Mouse (Mus musculus) liver, adult 2 months (tissue): ENCODE measurements around the gene Usp24. TPM values are rescaled to one million over a fixed set of nuclear protein-coding genes. Genes with fewer than 3 reads are reported as not detected.

Source experiments
- DNase-seq: peaks from one replicate; pipeline ENCODE4 v3.0.0-alpha.2; 2011; ENCODE audit warnings: low read depth, low spot score; ENCODE audit errors: extremely low read depth
- H3K27ac ChIP-seq: fragments of 200-500 bp; replicated peaks from 2 replicates; pipeline ENCODE4 v1.5.1; 2012; ENCODE audit warnings: low read depth, mild to moderate bottlenecking, control low read depth, inconsistent platforms, low read length; ENCODE audit not compliant: insufficient read depth
- H3K27me3 ChIP-seq: fragments of 200-500 bp; 2 replicates; pipeline ENCODE4 v1.6.1; 2012; ENCODE audit warnings: mild to moderate bottlenecking, moderate library complexity, low read length, inconsistent platforms; ENCODE audit not compliant: control insufficient read depth, insufficient read depth
- H3K36me3 ChIP-seq: fragments of 200-500 bp; 2 replicates; pipeline ENCODE4 v1.6.1; 2012; ENCODE audit warnings: low read length, inconsistent platforms; ENCODE audit not compliant: control insufficient read depth, insufficient read depth
- H3K4me1 ChIP-seq: fragments of 200-500 bp; 2 replicates; pipeline ENCODE4 v1.6.1; 2011; ENCODE audit warnings: low read length; ENCODE audit not compliant: control insufficient read depth, insufficient read depth
- H3K4me3 ChIP-seq: fragments of 200-500 bp; 2 replicates; pipeline ENCODE4 v1.5.1; 2011; ENCODE audit warnings: low read depth, mild to moderate bottlenecking, control low read depth, low read length, moderate library complexity; ENCODE audit not compliant: insufficient read depth
- H3K79me2 ChIP-seq: fragments of 200-500 bp; 2 replicates; pipeline ENCODE4 v1.6.1; 2012; ENCODE audit warnings: inconsistent platforms, mild to moderate bottlenecking, low read length, moderate library complexity; ENCODE audit not compliant: control insufficient read depth, insufficient read depth
- H3K9ac ChIP-seq: fragments of 200-500 bp; 2 replicates; pipeline ENCODE4 v1.6.1; 2012; ENCODE audit warnings: low read depth, mild to moderate bottlenecking, control low read depth, inconsistent platforms, low read length
- CTCF ChIP-seq: fragments of 200-500 bp; IDR thresholded peaks from 2 replicates; pipeline ENCODE4 v1.5.1; 2011; ENCODE audit warnings: low read depth, low read length, control low read depth
- POLR2A ChIP-seq: fragments of 200-500 bp; IDR thresholded peaks from 2 replicates; pipeline ENCODE4 v1.6.1; 2011; ENCODE audit warnings: low read length, control low read depth; ENCODE audit not compliant: insufficient read depth; ENCODE audit errors: extremely low read depth
- WGBS: fragments of 180-500 bp; shearing (Covaris S2); methylation state at CpG from one replicate; pipeline ENCODE4 v1.1.7; 2018; 5-methylcytosine and 5-hydroxymethylcytosine counted together
- polyA plus RNA-seq: library from polyadenylated mRNA; depleted of rRNA; stranded (reverse); fragments of >200 nt; gene quantifications from 2 replicates; pipeline ENCODE4 v1.2.3, GENCODE M21; 2012
- total RNA-seq: library from RNA; depleted of rRNA; stranded (reverse); fragments of >200 nt; gene quantifications from 2 replicates; pipeline ENCODE4 v1.2.3, GENCODE M21; 2014

Gene Usp24
- total and polyA plus RNA-seq, 2 experiments = 8.1 to 28.8 TPM

GRCm38 (mm10) chr4:106314291-106314690 lies 1.7 kb upstream of the Usp24 start:
- H3K4me1 ChIP-seq = peaks cover 11% of the 10 kb centered on the region

GRCm38 (mm10) chr4:106316351-106317178 lies 552 bp downstream of the Usp24 start:
- peak overlapping the region; percentile 89 for H3K27ac ChIP-seq
- peaks cover 16% of the 10 kb centered on the region for H3K4me1 ChIP-seq
- under 1% methylated on average over 79 of the region's 81 CpGs for WGBS
- H3K9ac ChIP-seq = peak overlapping the region; percentile 98
- DNase-seq = peak; percentile 41
- no peaks in the 10 kb centered on the region for H3K36me3 ChIP-seq
- H3K4me3 ChIP-seq = peak overlapping the region; percentile 95
- no peak for TF ChIP-seq CTCF
- no peak for TF ChIP-seq POLR2A
- peaks cover 25% of the 10 kb centered on the region for H3K79me2 ChIP-seq
- no peaks in the 10 kb centered on the region for H3K27me3 ChIP-seq

More at GRCm38 (mm10) chr4:106314291-106314690, 1.7 kb upstream of the Usp24 start:
- no peak for TF ChIP-seq POLR2A
- no peak for TF ChIP-seq CTCF
- no peak for DNase-seq
- H3K27ac ChIP-seq = no peak overlapping the region
- H3K4me3 ChIP-seq = no peak overlapping the region
- H3K27me3 ChIP-seq = no peaks in the 10 kb centered on the region
- H3K36me3 ChIP-seq = no peaks in the 10 kb centered on the region
- H3K9ac ChIP-seq = no peak overlapping the region
- H3K79me2 ChIP-seq = peaks cover 25% of the 10 kb centered on the region

- TF ChIP-seq POLR2A (no peak), CTCF (no peak)
- Histone ChIP-seq H3K27ac (peak overlapping the region; percentile 89), H3K79me2 (peaks cover 29% of the 10 kb centered on the region), H3K27me3 (no peaks in the 10 kb centered on the region), H3K9ac (peak overlapping the region; percentile 98), H3K36me3 (no peaks in the 10 kb centered on the region), H3K4me1 (peaks cover 16% of the 10 kb centered on the region), H3K4me3 (peak overlapping the region; percentile 95)
- 17% methylated on average over 19 of the region's 19 CpGs for WGBS
- DNase-seq = peak; percentile 56
Measured at GRCm38 (mm10) chr4:106317179-106318055, 1.4 kb downstream of the Usp24 start.

- Histone ChIP-seq H3K4me3 (no peak overlapping the region), H3K27ac (no peak overlapping the region), H3K79me2 (peaks cover 34% of the 10 kb centered on the region), H3K4me1 (peaks cover 16% of the 10 kb centered on the region), H3K9ac (no peak overlapping the region), H3K27me3 (no peaks in the 10 kb centered on the region), H3K36me3 (no peaks in the 10 kb centered on the region)
- 86% methylated on average over 4 of the region's 4 CpGs for WGBS
- no peak for DNase-seq
- TF ChIP-seq POLR2A = no peak
Measured at GRCm38 (mm10) chr4:106318208-106318607, 2.2 kb downstream of the Usp24 start.

- peaks cover 16% of the 10 kb centered on the region for H3K4me1 ChIP-seq
Measured at GRCm38 (mm10) chr4:106318976-106319375, 3.0 kb downstream of the Usp24 start.

More at GRCm38 (mm10) chr4:106318976-106319375, 3.0 kb downstream of the Usp24 start:
- H3K27me3 ChIP-seq = no peaks in the 10 kb centered on the region
- H3K79me2 ChIP-seq = peaks cover 36% of the 10 kb centered on the region
- H3K27ac ChIP-seq = no peak overlapping the region
- DNase-seq = no peak
- no peaks in the 10 kb centered on the region for H3K36me3 ChIP-seq
- 89% methylated on average over 6 of the region's 6 CpGs for WGBS
- H3K9ac ChIP-seq = no peak overlapping the region
- no peak overlapping the region for H3K4me3 ChIP-seq
- no peak for TF ChIP-seq CTCF
